Mouse (Mus musculus): ENCODE results near the gene Vti1a. TPM values are rescaled to one million over a fixed set of nuclear protein-coding genes. Genes with fewer than 3 reads are reported as not detected.
A peak's percentile ranks its signal among the peaks of the same experiment; 100 is the strongest.

Gene Vti1a
- polyA plus RNA-seq, 1 experiment from 2014 or later, result 31.6 TPM

DNA sequence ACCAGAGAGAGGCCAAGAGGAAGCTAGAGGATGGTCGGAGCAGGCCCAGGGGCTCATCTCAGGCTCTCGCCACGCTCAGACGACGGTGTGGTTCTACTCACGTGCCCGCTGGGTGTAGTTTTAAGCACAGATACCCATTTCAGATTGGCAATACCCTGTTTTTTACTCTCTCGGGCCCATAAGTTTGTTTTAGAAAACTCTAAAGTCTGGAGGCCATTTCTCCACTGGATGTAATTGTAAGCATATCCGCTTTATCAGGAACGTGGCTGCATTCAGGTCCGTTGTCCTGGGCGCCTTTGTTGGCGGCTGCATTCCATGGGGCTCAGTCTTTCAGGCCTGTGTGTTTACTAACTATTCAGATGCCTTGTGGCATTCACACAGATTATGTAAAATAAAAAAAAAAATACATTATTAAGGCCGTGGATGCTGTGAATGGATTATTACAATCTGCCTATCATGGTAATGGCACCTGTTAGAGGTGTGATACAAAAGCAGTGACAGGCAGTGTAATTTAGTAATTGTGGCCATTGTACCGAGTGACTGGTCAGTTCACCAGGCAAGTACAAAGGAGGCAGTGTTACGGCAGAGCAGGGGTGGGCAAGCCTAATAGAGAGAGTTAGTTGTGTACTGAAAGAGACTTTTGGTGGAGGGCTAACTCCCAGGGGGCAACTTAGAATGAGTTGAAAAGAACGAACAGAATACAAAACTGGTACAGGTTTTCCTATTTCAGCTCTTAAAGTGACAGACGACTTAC is 106.4 kb downstream of the Vti1a start:
- no peak overlapping the region for H3K4me3 ChIP-seq
- H3K4me1 ChIP-seq, result 0 out of 2 replicates have a peak, but pooled peaks cover 4% of the 10 kb centered on the region
- H3K4me2 ChIP-seq, result no peak overlapping the region
- ATAC-seq (ENCODE audit: insufficient number of reproducible peaks, insufficient read depth, low FRiP score, low TSS enrichment, low read depth), result no peak
- H3K36me3 ChIP-seq, result no peaks in the 10 kb centered on the region
- no peaks in the 10 kb centered on the region for H3K27me3 ChIP-seq
- H3K9me3 ChIP-seq, result no peaks in the 10 kb centered on the region
- no peak overlapping the region for H3K9ac ChIP-seq
- 64% methylated on average over 18 of the region's 18 CpGs for WGBS
- H3K27ac ChIP-seq, result no peak overlapping the region

GRCm38 (mm10) chr19:55423065-55423716 is 107.1 kb downstream of the Vti1a start:
- 83% methylated on average over 11 of the region's 11 CpGs for WGBS
- H3K4me2 ChIP-seq, result no peak overlapping the region
- H3K27ac ChIP-seq, result no peak overlapping the region
- no peaks in the 10 kb centered on the region for H3K9me3 ChIP-seq
- H3K4me3 ChIP-seq, result no peak overlapping the region
- no peak for ATAC-seq (ENCODE audit: insufficient number of reproducible peaks, insufficient read depth, low FRiP score, low TSS enrichment, low read depth)
- H3K9ac ChIP-seq, result no peak overlapping the region
- H3K36me3 ChIP-seq, result no peaks in the 10 kb centered on the region
- H3K27me3 ChIP-seq, result no peaks in the 10 kb centered on the region
- H3K4me1 ChIP-seq, result 0 out of 2 replicates have a peak, but pooled peaks cover 4% of the 10 kb centered on the region

DNA sequence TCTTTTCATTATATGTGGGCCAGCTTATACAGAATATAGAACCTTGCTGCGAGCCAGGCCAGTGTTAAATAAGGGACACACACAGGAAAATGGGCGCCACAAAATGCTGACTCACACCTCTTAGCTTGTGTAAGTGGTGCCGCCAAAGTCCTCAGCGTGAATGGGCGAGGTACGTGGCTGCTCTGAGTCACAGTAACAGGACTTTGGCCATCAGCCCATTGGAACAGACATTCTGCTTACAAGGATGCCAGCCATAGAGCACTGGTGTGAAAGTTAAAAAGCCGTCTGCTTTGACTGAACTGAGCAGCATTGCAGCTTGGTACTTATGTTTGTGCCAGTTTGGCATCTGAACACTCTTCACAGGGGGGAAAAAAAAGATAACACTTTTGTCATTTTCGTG is 107.9 kb downstream of the Vti1a start:
- no peak overlapping the region for H3K4me2 ChIP-seq
- 0 out of 2 replicates have a peak, but pooled peaks cover 4% of the 10 kb centered on the region for H3K4me1 ChIP-seq
- no peak for ATAC-seq (ENCODE audit: insufficient number of reproducible peaks, insufficient read depth, low FRiP score, low TSS enrichment, low read depth)
- no peaks in the 10 kb centered on the region for H3K27me3 ChIP-seq
- WGBS, result 89% methylated on average over 8 of the region's 8 CpGs
- no peaks in the 10 kb centered on the region for H3K36me3 ChIP-seq
- H3K9ac ChIP-seq, result no peak overlapping the region
- H3K4me3 ChIP-seq, result no peak overlapping the region
- H3K9me3 ChIP-seq, result no peaks in the 10 kb centered on the region
- no peak overlapping the region for H3K27ac ChIP-seq

GRCm38 (mm10) chr19:55424507-55424906 is 108.4 kb downstream of the Vti1a start:
- Histone ChIP-seq H3K4me2 (no peak overlapping the region), H3K4me1 (peaks cover 6% of the 10 kb centered on the region; the same call in 1 of the 2 replicates), H3K27me3 (no peaks in the 10 kb centered on the region), H3K9ac (no peak overlapping the region), H3K9me3 (no peaks in the 10 kb centered on the region), H3K4me3 (no peak overlapping the region), H3K27ac (no peak overlapping the region), H3K36me3 (no peaks in the 10 kb centered on the region)
- WGBS, result 80% methylated on average over 6 of the region's 6 CpGs
- no peak for ATAC-seq (ENCODE audit: insufficient number of reproducible peaks, insufficient read depth, low FRiP score, low TSS enrichment, low read depth)

DNA sequence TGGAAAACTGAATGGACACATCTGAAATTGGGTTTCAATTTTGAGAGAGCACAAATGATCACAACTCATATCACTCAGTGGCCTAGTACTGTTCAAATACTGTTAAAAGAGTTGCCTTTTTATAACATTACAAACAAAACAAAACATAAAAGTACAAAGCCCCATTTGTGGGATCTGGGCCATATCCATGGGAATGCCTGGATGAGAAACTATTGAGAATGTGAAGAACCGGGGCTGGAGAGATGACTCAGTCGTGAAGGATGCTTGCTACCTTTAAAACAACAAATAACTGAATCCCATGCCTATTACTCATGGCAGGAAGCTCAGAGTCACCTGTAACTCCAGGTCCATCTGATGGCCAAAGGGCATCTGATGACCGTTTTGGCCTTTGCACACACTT is 124.2 kb downstream of the Vti1a start:
- no peaks in the 10 kb centered on the region for H3K27me3 ChIP-seq
- H3K4me2 ChIP-seq, result no peak overlapping the region
- H3K4me3 ChIP-seq, result no peak overlapping the region
- H3K36me3 ChIP-seq, result peaks cover 6% of the 10 kb centered on the region; the same call in 1 of the 2 replicates
- WGBS, result 79% methylated on average over 3 of the region's 3 CpGs
- no peaks in the 10 kb centered on the region for H3K4me1 ChIP-seq
- H3K27ac ChIP-seq, result no peak overlapping the region
- no peaks in the 10 kb centered on the region for H3K9me3 ChIP-seq
- no peak for ATAC-seq (ENCODE audit: insufficient number of reproducible peaks, insufficient read depth, low FRiP score, low TSS enrichment, low read depth)
- no peak overlapping the region for H3K9ac ChIP-seq

DNA sequence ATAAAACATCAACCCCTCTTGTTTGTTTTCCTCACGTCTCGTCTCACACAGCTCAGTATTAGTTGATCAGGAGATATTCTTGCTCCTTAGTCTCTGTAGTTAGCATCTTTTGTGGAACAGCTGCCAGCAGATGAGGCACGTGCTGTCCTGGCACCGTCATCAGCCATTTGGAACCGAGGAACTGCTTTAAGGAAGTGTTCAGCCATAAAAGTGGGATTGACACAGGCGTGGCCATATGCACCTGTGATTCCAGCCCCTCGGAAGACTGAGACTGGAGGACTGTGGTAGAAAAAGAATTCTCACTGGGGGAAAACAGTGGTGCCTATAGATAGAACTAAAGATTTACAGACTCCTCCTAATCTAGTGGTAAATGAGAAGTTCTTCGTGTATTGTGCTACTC is 127.5 kb downstream of the Vti1a start:
- Histone ChIP-seq H3K9me3 (no peaks in the 10 kb centered on the region), H3K4me2 (no peak overlapping the region), H3K4me3 (no peak overlapping the region), H3K4me1 (no peaks in the 10 kb centered on the region), H3K27ac (no peak overlapping the region), H3K9ac (no peak overlapping the region), H3K27me3 (no peaks in the 10 kb centered on the region), H3K36me3 (no peaks in the 10 kb centered on the region)
- ATAC-seq (ENCODE audit: insufficient number of reproducible peaks, insufficient read depth, low FRiP score, low TSS enrichment, low read depth), result no peak
- 86% methylated on average over 8 of the region's 8 CpGs for WGBS

- Histone ChIP-seq H3K36me3 (no peaks in the 10 kb centered on the region), H3K4me1 (peaks cover 3% of the 10 kb centered on the region), H3K9me3 (no peaks in the 10 kb centered on the region), H3K9ac (no peak overlapping the region), H3K27ac (no peak overlapping the region), H3K4me3 (no peak overlapping the region), H3K27me3 (no peaks in the 10 kb centered on the region), H3K4me2 (peak overlapping the region; percentile 33)
- ATAC-seq (ENCODE audit: insufficient number of reproducible peaks, insufficient read depth, low FRiP score, low TSS enrichment, low read depth), result no peak
- WGBS, result 33% methylated on average over 13 of the region's 13 CpGs
Observed at GRCm38 (mm10) chr19:55449084-55449483, 133.0 kb downstream of the Vti1a start.

- no peak for ATAC-seq (ENCODE audit: insufficient number of reproducible peaks, insufficient read depth, low FRiP score, low TSS enrichment, low read depth)
- no peaks in the 10 kb centered on the region for H3K36me3 ChIP-seq
- no peak overlapping the region for H3K27ac ChIP-seq
- H3K4me3 ChIP-seq, result no peak overlapping the region
- H3K9ac ChIP-seq, result no peak overlapping the region
- no peaks in the 10 kb centered on the region for H3K27me3 ChIP-seq
- peaks cover 3% of the 10 kb centered on the region for H3K4me1 ChIP-seq
- H3K9me3 ChIP-seq, result no peaks in the 10 kb centered on the region
- 57% methylated on average over 6 of the region's 6 CpGs for WGBS
- peak overlapping the region; percentile 33; the same call in 1 of the 2 replicates for H3K4me2 ChIP-seq
Observed at GRCm38 (mm10) chr19:55449506-55449905, 133.4 kb downstream of the Vti1a start.

GRCm38 (mm10) chr19:55456325-55457091 is 140.4 kb downstream of the Vti1a start:
- Histone ChIP-seq H3K4me1 (peaks cover 6% of the 10 kb centered on the region), H3K36me3 (no peaks in the 10 kb centered on the region), H3K4me2 (no peak overlapping the region), H3K27ac (no peak overlapping the region), H3K4me3 (no peak overlapping the region), H3K27me3 (no peaks in the 10 kb centered on the region), H3K9me3 (no peaks in the 10 kb centered on the region), H3K9ac (no peak overlapping the region)
- 57% methylated on average over 21 of the region's 21 CpGs for WGBS
- ATAC-seq (ENCODE audit: insufficient number of reproducible peaks, insufficient read depth, low FRiP score, low TSS enrichment, low read depth), result no peak

GRCm38 (mm10) chr19:55461963-55462362 is 145.9 kb downstream of the Vti1a start:
- no peak for ATAC-seq (ENCODE audit: insufficient number of reproducible peaks, insufficient read depth, low FRiP score, low TSS enrichment, low read depth)
- no peaks in the 10 kb centered on the region for H3K9me3 ChIP-seq
- no peak overlapping the region for H3K4me2 ChIP-seq
- no peaks in the 10 kb centered on the region for H3K27me3 ChIP-seq
- H3K27ac ChIP-seq, result no peak overlapping the region
- no peak overlapping the region for H3K9ac ChIP-seq
- H3K4me1 ChIP-seq, result peaks cover 7% of the 10 kb centered on the region
- H3K4me3 ChIP-seq, result no peak overlapping the region
- H3K36me3 ChIP-seq, result no peaks in the 10 kb centered on the region
- 86% methylated on average over 12 of the region's 12 CpGs for WGBS

GRCm38 (mm10) chr19:55463670-55464069 is 147.6 kb downstream of the Vti1a start:
- Histone ChIP-seq H3K9me3 (no peaks in the 10 kb centered on the region), H3K27ac (no peak overlapping the region), H3K27me3 (no peaks in the 10 kb centered on the region), H3K36me3 (no peaks in the 10 kb centered on the region), H3K4me3 (no peak overlapping the region), H3K4me1 (peaks cover 7% of the 10 kb centered on the region), H3K9ac (no peak overlapping the region), H3K4me2 (no peak overlapping the region)
- WGBS, result 85% methylated on average over 4 of the region's 4 CpGs
- ATAC-seq (ENCODE audit: insufficient number of reproducible peaks, insufficient read depth, low FRiP score, low TSS enrichment, low read depth), result no peak
